Mouse (Mus musculus) inflammation-experienced regulatory T-cells, adult 6 months (primary cell): Measurements from ENCODE around the gene Gm7879. TPM values are rescaled to one million over a fixed set of nuclear protein-coding genes. Genes with fewer than 3 reads are reported as not detected.

Experiments
- ATAC-seq: one replicate; pipeline ENCODE4 v1.8.0; 2017
- polyA plus RNA-seq, 3 experiments: library from polyadenylated mRNA; unstranded; fragments of 100-300 nt; shearing (Covaris generic); gene quantifications; one replicate each; pipeline ENCODE4 v1.2.1; 2017

The Gm7879 gene
- polyA plus RNA-seq, 3 experiments from 2014 or later: 0.92 to 4.8 TPM; not detected in 1

DNA sequence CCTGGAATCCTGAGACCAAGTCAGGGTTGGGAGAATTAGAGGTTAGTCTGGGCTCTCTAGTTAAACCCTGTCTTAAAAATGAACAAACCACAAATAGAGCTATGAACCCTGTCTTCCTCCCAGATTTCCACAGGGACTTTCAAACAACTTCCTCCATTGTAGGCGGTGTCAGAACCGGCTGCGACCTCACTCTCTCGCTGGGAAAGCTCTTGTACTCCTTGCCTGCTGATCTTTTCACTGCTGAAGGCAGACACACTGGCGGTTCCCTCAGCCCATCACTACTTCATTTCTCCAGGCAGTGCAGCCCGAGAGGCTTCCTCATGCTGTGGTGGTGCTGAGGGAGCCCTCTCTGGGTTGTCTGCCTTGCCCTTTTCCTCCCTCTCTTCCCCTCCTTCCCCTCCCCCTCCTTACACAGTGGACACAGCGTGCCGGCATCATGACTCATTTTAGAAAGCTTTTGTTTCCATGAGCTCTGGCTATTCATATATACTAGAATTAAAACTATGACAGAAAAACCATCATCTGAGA is 35.9 kb downstream of the Gm7879 start:
- peak; percentile 8 for ATAC-seq

DNA sequence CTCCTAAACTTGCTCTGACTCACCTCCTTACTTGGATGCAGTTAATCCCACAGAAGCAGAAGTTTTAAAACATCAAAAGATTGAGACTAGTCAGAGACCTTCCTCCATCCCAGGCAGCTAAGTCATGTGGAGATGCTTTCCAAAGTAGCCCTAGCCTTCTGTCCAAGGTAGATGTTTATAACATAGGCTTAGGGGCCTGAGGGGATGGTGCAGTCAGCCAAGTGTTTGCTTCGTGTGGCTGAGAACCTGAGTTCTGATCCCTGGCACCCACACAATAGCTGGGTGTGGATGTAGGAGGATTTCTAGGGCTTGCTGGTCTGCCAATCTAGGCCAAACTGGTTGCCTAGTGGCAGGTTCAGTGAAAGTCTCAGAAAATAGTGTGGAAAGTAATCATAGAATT is 40.3 kb downstream of the Gm7879 start:
- no peak for ATAC-seq

DNA sequence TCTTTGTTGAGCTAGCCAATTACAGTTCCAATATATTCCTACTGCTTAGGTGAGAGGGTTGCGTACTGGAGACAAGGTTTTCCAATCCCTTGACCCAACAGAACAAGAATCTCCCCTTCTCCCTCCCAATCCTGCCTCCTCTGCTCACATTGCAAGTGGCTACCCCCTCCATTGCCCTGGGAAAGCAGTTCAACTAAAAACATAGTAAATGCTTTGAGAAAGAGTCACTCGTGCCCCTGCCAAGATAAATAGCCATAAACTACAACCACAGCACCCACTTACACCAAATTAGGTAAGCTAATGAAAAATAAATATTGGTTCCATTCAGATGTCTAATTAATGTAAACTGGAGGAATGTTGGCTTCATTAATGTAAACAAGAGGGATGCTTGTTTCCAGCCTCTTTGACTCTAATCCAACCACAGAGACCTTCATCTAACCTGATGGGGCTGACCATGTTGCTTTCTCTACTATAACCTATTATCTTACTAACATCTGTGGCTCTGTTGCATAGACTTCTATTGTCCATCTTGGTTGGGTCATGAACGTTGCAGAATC is 47.0 kb downstream of the Gm7879 start:
- no peak for ATAC-seq

- ATAC-seq: no peak
Measured at GRCm38 (mm10) chr5:43961056-43961455, 48.1 kb downstream of the Gm7879 start.

Other genes with a start within 250 kb of the Gm7879 start
- gene Bst1, start 94.3 kb upstream of the Gm7879 start, polyA plus RNA-seq: under 1 TPM in 2 of 3 experiments, not detected in 1; 0.20 to 0.26 TPM
- 10 to 100 TPM; 64.3 to 71.7 (median 67.1) TPM for gene Fbxl5, start 91.5 kb upstream of the Gm7879 start, polyA plus RNA-seq
- 10 to 100 TPM; 46.2 to 79.7 (median 73.6) TPM for gene Cd38, start 44.6 kb upstream of the Gm7879 start, polyA plus RNA-seq
- gene Fgfbp1, start 68.6 kb downstream of the Gm7879 start, polyA plus RNA-seq: not detected
- under 1 TPM in 1 of 3 experiments, not detected in 2; 0.58 TPM for gene Prom1, start 188.9 kb downstream of the Gm7879 start, polyA plus RNA-seq